Mouse (Mus musculus): ENCODE measurements around the gene Zfhx3. TPM values are rescaled to one million over a fixed set of nuclear protein-coding genes. Genes with fewer than 3 reads are reported as not detected.

Zfhx3 gene
- polyA plus RNA-seq, 2 experiments = 14.4 to 26.1 TPM

GRCm38 (mm10) chr8:108966041-108966440, 1023.6 kb downstream of the Zfhx3 start:
- DNase-seq (ENCODE audit: low spot score) (no peak), ATAC-seq (ENCODE audit: low FRiP score, low read depth) (no peak)
- Histone ChIP-seq H3K36me3 (ENCODE audit: control insufficient read depth, insufficient read depth, low read length) (no peaks in the 10 kb centered on the region), H3K9ac (ENCODE audit: low read depth, low read length, severe bottlenecking) (no peak overlapping the region), H3K9me3 (ENCODE audit: control insufficient read depth, low read length) (no peaks in the 10 kb centered on the region), H3K27ac (replicated peaks; ENCODE audit: low read depth, low read length) (no peak overlapping the region), H3K4me2 (replicated peaks; ENCODE audit: low read depth, low read length, severe bottlenecking) (no peak overlapping the region), H3K4me1 (ENCODE audit: control insufficient read depth, insufficient read depth, low read length) (no peaks in the 10 kb centered on the region), H3K4me3 (replicated peaks; ENCODE audit: low read length) (no peak overlapping the region), H3K27me3 (ENCODE audit: control insufficient read depth, insufficient read depth, low read length) (no peaks in the 10 kb centered on the region)
- 74% methylated on average over 12 of the region's 12 CpGs for WGBS
- TF ChIP-seq POLR2A (IDR thresholded peaks at IDR 0.05; ENCODE audit: borderline replicate concordance, extremely low read depth, insufficient read depth, insufficient read length) = no peak

- ATAC-seq (ENCODE audit: low FRiP score, low read depth) = no peak
- no peak for TF ChIP-seq POLR2A (IDR thresholded peaks at IDR 0.05; ENCODE audit: borderline replicate concordance, extremely low read depth, insufficient read depth, insufficient read length)
- H3K9me3 ChIP-seq (ENCODE audit: control insufficient read depth, low read length) = no peaks in the 10 kb centered on the region
- H3K36me3 ChIP-seq (ENCODE audit: control insufficient read depth, insufficient read depth, low read length) = no peaks in the 10 kb centered on the region
- peaks cover 8% of the 10 kb centered on the region; the same call in 1 of the 2 replicates for H3K4me1 ChIP-seq (ENCODE audit: control insufficient read depth, insufficient read depth, low read length)
- 80% methylated on average over 9 of the region's 9 CpGs for WGBS
- no peak overlapping the region for H3K27ac ChIP-seq (replicated peaks; ENCODE audit: low read depth, low read length)
- H3K4me2 ChIP-seq (replicated peaks; ENCODE audit: low read depth, low read length, severe bottlenecking) = no peak overlapping the region
- no peaks in the 10 kb centered on the region for H3K27me3 ChIP-seq (ENCODE audit: control insufficient read depth, insufficient read depth, low read length)
- no peak overlapping the region for H3K9ac ChIP-seq (ENCODE audit: low read depth, low read length, severe bottlenecking)
- DNase-seq (ENCODE audit: low spot score) = no peak
- no peak overlapping the region for H3K4me3 ChIP-seq (replicated peaks; ENCODE audit: low read length)
These were observed 1031.3 kb downstream of the Zfhx3 start for GRCm38 (mm10) chr8:108973639-108974325.

- H3K4me3 ChIP-seq (replicated peaks; ENCODE audit: low read length) = no peak overlapping the region
- H3K4me2 ChIP-seq (replicated peaks; ENCODE audit: low read depth, low read length, severe bottlenecking) = no peak overlapping the region; the same call in 1 of the 2 replicates
- TF ChIP-seq POLR2A (IDR thresholded peaks at IDR 0.05; ENCODE audit: borderline replicate concordance, extremely low read depth, insufficient read depth, insufficient read length) = no peak
These were observed 1035.4 kb downstream of the Zfhx3 start for GRCm38 (mm10) chr8:108977693-108978361.

GRCm38 (mm10) chr8:108978362-108978750, 1035.9 kb downstream of the Zfhx3 start:
- no peaks in the 10 kb centered on the region for H3K27me3 ChIP-seq (ENCODE audit: control insufficient read depth, insufficient read depth, low read length)
- no peak for TF ChIP-seq POLR2A (IDR thresholded peaks at IDR 0.05; ENCODE audit: borderline replicate concordance, extremely low read depth, insufficient read depth, insufficient read length)
- no peak overlapping the region for H3K27ac ChIP-seq (replicated peaks; ENCODE audit: low read depth, low read length)
- 28% methylated on average over 7 of the region's 7 CpGs for WGBS
- no peak overlapping the region for H3K4me2 ChIP-seq (replicated peaks; ENCODE audit: low read depth, low read length, severe bottlenecking)
- no peak overlapping the region for H3K4me3 ChIP-seq (replicated peaks; ENCODE audit: low read length)
- H3K9ac ChIP-seq (ENCODE audit: low read depth, low read length, severe bottlenecking) = no peak overlapping the region
- H3K9me3 ChIP-seq (ENCODE audit: control insufficient read depth, low read length) = peaks cover 6% of the 10 kb centered on the region; the same call in 1 of the 2 replicates
- H3K4me1 ChIP-seq (ENCODE audit: control insufficient read depth, insufficient read depth, low read length) = peaks cover 8% of the 10 kb centered on the region; the same call in 1 of the 2 replicates
- DNase-seq (ENCODE audit: low spot score) (peak; percentile 33), ATAC-seq (ENCODE audit: low FRiP score, low read depth) (peak; percentile 19; the same call in 1 of the 2 replicates)
- no peaks in the 10 kb centered on the region for H3K36me3 ChIP-seq (ENCODE audit: control insufficient read depth, insufficient read depth, low read length)

More at GRCm38 (mm10) chr8:108977693-108978361, 1035.4 kb downstream of the Zfhx3 start:
- Histone ChIP-seq H3K27ac (replicated peaks; ENCODE audit: low read depth, low read length) (peak overlapping the region; percentile 39), H3K9me3 (ENCODE audit: control insufficient read depth, low read length) (peaks cover 6% of the 10 kb centered on the region; the same call in 1 of the 2 replicates), H3K4me1 (ENCODE audit: control insufficient read depth, insufficient read depth, low read length) (peaks cover 8% of the 10 kb centered on the region; the same call in 1 of the 2 replicates), H3K9ac (ENCODE audit: low read depth, low read length, severe bottlenecking) (no peak overlapping the region), H3K27me3 (ENCODE audit: control insufficient read depth, insufficient read depth, low read length) (no peaks in the 10 kb centered on the region), H3K36me3 (ENCODE audit: control insufficient read depth, insufficient read depth, low read length) (no peaks in the 10 kb centered on the region)
- WGBS = 20% methylated on average over 11 of the region's 11 CpGs
- DNase-seq (ENCODE audit: low spot score) = peak; percentile 36
- peak; percentile 44; the same call in 1 of the 2 replicates for ATAC-seq (ENCODE audit: low FRiP score, low read depth)

GRCm38 (mm10) chr8:108984904-108985303, 1042.5 kb downstream of the Zfhx3 start:
- no peak for ATAC-seq (ENCODE audit: low FRiP score, low read depth)
- DNase-seq (ENCODE audit: low spot score) = no peak
- 73% methylated on average over 2 of the region's 2 CpGs for WGBS
- Histone ChIP-seq H3K9ac (ENCODE audit: low read depth, low read length, severe bottlenecking) (no peak overlapping the region), H3K36me3 (ENCODE audit: control insufficient read depth, insufficient read depth, low read length) (no peaks in the 10 kb centered on the region), H3K4me1 (ENCODE audit: control insufficient read depth, insufficient read depth, low read length) (0 out of 2 replicates have a peak, but pooled peaks cover 5% of the 10 kb centered on the region), H3K9me3 (ENCODE audit: control insufficient read depth, low read length) (peaks cover 6% of the 10 kb centered on the region; the same call in 1 of the 2 replicates), H3K27ac (replicated peaks; ENCODE audit: low read depth, low read length) (no peak overlapping the region), H3K27me3 (ENCODE audit: control insufficient read depth, insufficient read depth, low read length) (no peaks in the 10 kb centered on the region), H3K4me3 (replicated peaks; ENCODE audit: low read length) (no peak overlapping the region), H3K4me2 (replicated peaks; ENCODE audit: low read depth, low read length, severe bottlenecking) (no peak overlapping the region)
- no peak for TF ChIP-seq POLR2A (IDR thresholded peaks at IDR 0.05; ENCODE audit: borderline replicate concordance, extremely low read depth, insufficient read depth, insufficient read length)
